Mouse (Mus musculus) heart, embryonic 12.5 days (tissue): Measurements from ENCODE around the gene Armc7. TPM values are rescaled to one million over a fixed set of nuclear protein-coding genes. Genes with fewer than 3 reads are reported as not detected.

Experiments used
- ATAC-seq: fragments of 200-750 bp; cut with Nextera tagmentation; 2 replicates; pipeline ENCODE4 v1.8.0; 2017; ENCODE audit warnings: moderate TSS enrichment, moderate library complexity; ENCODE audit not compliant: insufficient number of reproducible peaks, low FRiP score
- H3K27ac ChIP-seq: fragments of 300-500 bp; sonication (generic); 2 replicates; pipeline ENCODE4 v1.5.1; 2016; ENCODE audit warnings: mild to moderate bottlenecking, moderate library complexity; ENCODE audit not compliant: poor library complexity, severe bottlenecking
- H3K27me3 ChIP-seq: fragments of 300-500 bp; sonication (generic); replicated peaks from 2 replicates; pipeline ENCODE4 v1.6.1; 2016; ENCODE audit warnings: mild to moderate bottlenecking, moderate library complexity
- H3K36me3 ChIP-seq: fragments of 300-500 bp; sonication (generic); 2 replicates; pipeline ENCODE4 v1.6.1; 2016; ENCODE audit warnings: mild to moderate bottlenecking, moderate library complexity
- H3K4me1 ChIP-seq: fragments of 300-500 bp; sonication (generic); replicated peaks from 2 replicates; pipeline ENCODE4 v1.6.1; 2016; ENCODE audit warnings: mild to moderate bottlenecking
- H3K4me2 ChIP-seq: fragments of 300-500 bp; sonication (generic); 2 replicates; pipeline ENCODE4 v1.6.1; 2016; ENCODE audit warnings: mild to moderate bottlenecking, moderate library complexity
- H3K4me3 ChIP-seq: fragments of 300-500 bp; sonication (generic); 2 replicates; pipeline ENCODE4 v1.5.1; 2016; ENCODE audit warnings: mild to moderate bottlenecking
- H3K9ac ChIP-seq: fragments of 300-500 bp; sonication (generic); 2 replicates; pipeline ENCODE4 v1.6.1; 2016; ENCODE audit warnings: mild to moderate bottlenecking, moderate library complexity
- H3K9me3 ChIP-seq: fragments of 300-500 bp; sonication (generic); replicated peaks from 2 replicates; pipeline ENCODE4 v1.6.1; 2016; ENCODE audit warnings: mild to moderate bottlenecking, moderate library complexity
- WGBS: fragments of 180-500 bp; shearing (Covaris S2); methylation state at CpG from one replicate; pipeline ENCODE4 v1.1.7; 2016; 5-methylcytosine and 5-hydroxymethylcytosine counted together
- polyA plus RNA-seq: library from polyadenylated mRNA; unstranded; fragments of >200 nt; fragmentation: Nextera tagmentation; extraction: Ambion mirVana; gene quantifications from 2 replicates; pipeline ENCODE4 v1.2.1, GENCODE M21; 2016

Gene Armc7
- polyA plus RNA-seq, 1 experiment from 2014 or later = 5.8 TPM

GRCm38 (mm10) chr11:115512407-115513183, 37.1 kb downstream of the Armc7 start:
- H3K36me3 ChIP-seq = 0 out of 2 replicates have a peak, but pooled peaks cover 3% of the 10 kb centered on the region
- H3K27me3 ChIP-seq = no peaks in the 10 kb centered on the region
- peak overlapping the region; percentile 91 for H3K27ac ChIP-seq
- H3K9ac ChIP-seq = peak overlapping the region; percentile 99
- peak overlapping the region; percentile 89 for H3K4me3 ChIP-seq
- peak overlapping the region; percentile 93 for H3K4me2 ChIP-seq
- 33% methylated on average over 8 of the region's 8 CpGs for WGBS
- no peaks in the 10 kb centered on the region for H3K9me3 ChIP-seq
- peaks cover 54% of the 10 kb centered on the region for H3K4me1 ChIP-seq
- ATAC-seq = peak; percentile 13; the same call in 1 of the 2 replicates

- Histone ChIP-seq H3K4me2 (peak overlapping the region; percentile 93), H3K27ac (peak overlapping the region; percentile 91), H3K9me3 (no peaks in the 10 kb centered on the region), H3K27me3 (no peaks in the 10 kb centered on the region), H3K4me3 (peak overlapping the region; percentile 89), H3K9ac (peak overlapping the region; percentile 99), H3K36me3 (0 out of 2 replicates have a peak, but pooled peaks cover 2% of the 10 kb centered on the region), H3K4me1 (peaks cover 45% of the 10 kb centered on the region)
- under 1% methylated on average over 57 of the region's 57 CpGs for WGBS
- peak; percentile 63 for ATAC-seq
Observed at GRCm38 (mm10) chr11:115513271-115514237, 38.1 kb downstream of the Armc7 start.

GRCm38 (mm10) chr11:115514238-115514663, 38.8 kb downstream of the Armc7 start, which contains the start of gene Jpt1:
TSS of gene Jpt1 (minus strand) at chr11:115514387.
- Histone ChIP-seq H3K9ac (peak within 1 kb of the TSS; percentile 99), H3K9me3 (no peaks in the 10 kb centered on the region), H3K4me2 (peak within 1 kb of the TSS; percentile 93), H3K27ac (peak within 1 kb of the TSS; percentile 91), H3K4me3 (peak within 1 kb of the TSS; percentile 89), H3K36me3 (no peaks in the 10 kb centered on the region), H3K4me1 (peaks cover 46% of the 10 kb centered on the region), H3K27me3 (no peaks in the 10 kb centered on the region)
- peak; percentile 95 for ATAC-seq
- WGBS = 0% methylated on average over 24 of the region's 24 CpGs

GRCm38 (mm10) chr11:115515021-115515420, 39.6 kb downstream of the Armc7 start:
- 69% methylated on average over 6 of the region's 6 CpGs for WGBS
- H3K4me2 ChIP-seq = no peak overlapping the region
- H3K9ac ChIP-seq = no peak overlapping the region
- no peaks in the 10 kb centered on the region for H3K27me3 ChIP-seq
- no peaks in the 10 kb centered on the region for H3K9me3 ChIP-seq
- H3K4me3 ChIP-seq = no peak overlapping the region
- H3K36me3 ChIP-seq = no peaks in the 10 kb centered on the region
- ATAC-seq = no peak
- H3K4me1 ChIP-seq = peaks cover 45% of the 10 kb centered on the region
- no peak overlapping the region for H3K27ac ChIP-seq

GRCm38 (mm10) chr11:115516942-115517341, 41.5 kb downstream of the Armc7 start:
- Histone ChIP-seq H3K4me1 (peaks cover 36% of the 10 kb centered on the region), H3K4me3 (no peak overlapping the region), H3K36me3 (peaks cover 8% of the 10 kb centered on the region; the same call in 1 of the 2 replicates), H3K27me3 (no peaks in the 10 kb centered on the region), H3K4me2 (no peak overlapping the region), H3K9ac (no peak overlapping the region), H3K9me3 (no peaks in the 10 kb centered on the region), H3K27ac (no peak overlapping the region)
- 71% methylated on average over 5 of the region's 5 CpGs for WGBS
- ATAC-seq = no peak

GRCm38 (mm10) chr11:115518693-115519092, 43.2 kb downstream of the Armc7 start:
- Histone ChIP-seq H3K27ac (no peak overlapping the region), H3K4me2 (no peak overlapping the region), H3K27me3 (no peaks in the 10 kb centered on the region), H3K9me3 (no peaks in the 10 kb centered on the region), H3K4me3 (no peak overlapping the region), H3K9ac (no peak overlapping the region), H3K4me1 (peaks cover 24% of the 10 kb centered on the region), H3K36me3 (peaks cover 18% of the 10 kb centered on the region)
- ATAC-seq = no peak
- WGBS = 52% methylated on average over 9 of the region's 9 CpGs

- peaks cover 24% of the 10 kb centered on the region for H3K4me1 ChIP-seq
- no peak overlapping the region for H3K9ac ChIP-seq
- H3K4me3 ChIP-seq = no peak overlapping the region
- no peaks in the 10 kb centered on the region for H3K9me3 ChIP-seq
- no peak for ATAC-seq
- WGBS = 84% methylated on average over 3 of the region's 3 CpGs
- no peaks in the 10 kb centered on the region for H3K27me3 ChIP-seq
- peaks cover 25% of the 10 kb centered on the region for H3K36me3 ChIP-seq
- H3K4me2 ChIP-seq = no peak overlapping the region
- H3K27ac ChIP-seq = no peak overlapping the region
Observed at GRCm38 (mm10) chr11:115519581-115519980, 44.1 kb downstream of the Armc7 start.

GRCm38 (mm10) chr11:115520218-115520617, 44.8 kb downstream of the Armc7 start:
- 76% methylated on average over 2 of the region's 2 CpGs for WGBS

GRCm38 (mm10) chr11:115521080-115521479, 45.6 kb downstream of the Armc7 start:
- WGBS = 71% methylated on average over 4 of the region's 4 CpGs
- no peak overlapping the region for H3K4me2 ChIP-seq
- H3K36me3 ChIP-seq = peaks cover 40% of the 10 kb centered on the region
- no peak overlapping the region for H3K4me3 ChIP-seq
- no peak overlapping the region for H3K9ac ChIP-seq
- no peaks in the 10 kb centered on the region for H3K9me3 ChIP-seq
- no peak for ATAC-seq
- peaks cover 21% of the 10 kb centered on the region for H3K4me1 ChIP-seq
- H3K27me3 ChIP-seq = no peaks in the 10 kb centered on the region
- peak overlapping the region; percentile 68; the same call in 1 of the 2 replicates for H3K27ac ChIP-seq

More at GRCm38 (mm10) chr11:115520218-115520617, 44.8 kb downstream of the Armc7 start:
- Histone ChIP-seq H3K4me3 (no peak overlapping the region), H3K27ac (peak overlapping the region; percentile 68), H3K27me3 (no peaks in the 10 kb centered on the region), H3K9ac (no peak overlapping the region), H3K36me3 (peaks cover 31% of the 10 kb centered on the region), H3K4me1 (peaks cover 21% of the 10 kb centered on the region), H3K9me3 (no peaks in the 10 kb centered on the region), H3K4me2 (peak overlapping the region; percentile 7; the same call in 1 of the 2 replicates)
- ATAC-seq = no peak

- H3K9ac ChIP-seq = no peak overlapping the region
- H3K4me3 ChIP-seq = no peak overlapping the region
- H3K9me3 ChIP-seq = no peaks in the 10 kb centered on the region
- peaks cover 21% of the 10 kb centered on the region for H3K4me1 ChIP-seq
- no peak overlapping the region for H3K27ac ChIP-seq
- H3K4me2 ChIP-seq = no peak overlapping the region
- no peak for ATAC-seq
- H3K27me3 ChIP-seq = no peaks in the 10 kb centered on the region
- H3K36me3 ChIP-seq = peaks cover 51% of the 10 kb centered on the region
- WGBS = 90% methylated on average over 2 of the region's 2 CpGs
Observed at GRCm38 (mm10) chr11:115522238-115522637, 46.8 kb downstream of the Armc7 start.

- Histone ChIP-seq H3K27me3 (no peaks in the 10 kb centered on the region), H3K9me3 (no peaks in the 10 kb centered on the region), H3K4me2 (no peak overlapping the region), H3K27ac (no peak overlapping the region), H3K4me3 (no peak overlapping the region), H3K36me3 (peaks cover 56% of the 10 kb centered on the region), H3K4me1 (peaks cover 21% of the 10 kb centered on the region), H3K9ac (no peak overlapping the region)
- 83% methylated on average over 2 of the region's 2 CpGs for WGBS
- ATAC-seq = no peak
Observed at GRCm38 (mm10) chr11:115522703-115523102, 47.2 kb downstream of the Armc7 start.
